In the genomic region with DNA sequence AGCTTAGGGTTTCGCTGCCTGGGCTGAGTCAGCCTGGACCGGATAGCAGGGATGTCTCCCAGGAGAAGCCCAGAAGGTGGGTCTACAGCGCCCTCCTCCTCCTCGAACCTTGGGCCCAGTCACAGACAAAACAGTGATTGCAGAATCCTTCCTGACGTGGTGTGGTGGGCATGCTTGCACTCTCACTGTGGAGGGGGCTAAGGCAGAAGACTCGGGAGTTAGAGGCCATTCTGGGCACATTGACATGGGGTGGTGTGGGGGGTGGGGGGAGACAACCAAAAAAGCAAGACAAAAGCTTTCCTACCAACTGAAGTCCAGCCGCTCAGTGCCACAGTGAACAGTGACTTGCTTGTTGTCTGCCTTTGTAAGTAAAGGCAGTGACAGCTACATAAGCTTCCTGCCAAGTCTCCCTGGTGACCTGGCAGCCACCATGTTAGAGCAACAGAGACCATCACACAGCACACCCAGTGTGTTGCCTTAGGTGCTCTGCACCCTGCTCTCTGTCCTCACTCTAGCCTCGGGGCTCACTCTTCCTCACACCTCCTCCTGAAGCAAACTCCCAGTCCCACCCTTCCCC, we compare ENCODE assay signal across 20 mouse cellular contexts. TPM values are rescaled to one million over a fixed set of nuclear protein-coding genes. Genes with fewer than 3 reads are reported as not detected.
A peak's percentile ranks its signal among the peaks of the same experiment; 100 is the strongest.
DNase-seq lines count a peak whose midpoint lies in the region; ATAC-seq and TF ChIP-seq lines count a peak whose summit lies in the region.
"Had no signal": no experiment of that assay in that cellular context is flagged by ENCODE, and none has a peak within 500 bp of the region (broad histone marks: within the 10 kb centered on the region; RNA-seq: fewer than 3 reads in every experiment).

No protein-coding gene starts in this region.

- TF ChIP-seq POLR2A in brain, embryonic 14.5 days (IDR thresholded peaks at IDR 0.05; ENCODE audit: borderline replicate concordance, extremely low read depth, insufficient read depth, insufficient read length, poor library complexity, severe bottlenecking), result no peak

- ATAC-seq in forebrain, postnatal 0 days, result peak; percentile 79
- ATAC-seq in forebrain, embryonic 15.5 days (replicated peaks), result no peak
- ATAC-seq in midbrain, embryonic 15.5 days (replicated peaks), result peak; percentile 73

- no peak overlapping the region for H3K4me3 ChIP-seq in forebrain, postnatal 0 days (ENCODE audit: low read depth, low read length)
- no peak overlapping the region for H3K4me3 ChIP-seq in forebrain, embryonic 15.5 days
- no peak overlapping the region for H3K4me3 ChIP-seq in midbrain, embryonic 15.5 days
- H3K4me3 ChIP-seq: forebrain, embryonic 12.5 days; left cerebral cortex, adult 2 months; limb, embryonic 12.5 days; liver, embryonic 13.5 days; lung, embryonic 15.5 days had no signal

- H3K9me3 ChIP-seq in forebrain, postnatal 0 days (ENCODE audit: low read length), result no peaks in the 10 kb centered on the region
- H3K9me3 ChIP-seq in forebrain, embryonic 15.5 days, result no peaks in the 10 kb centered on the region
- no peaks in the 10 kb centered on the region for H3K9me3 ChIP-seq in midbrain, embryonic 15.5 days
- H3K9me3 ChIP-seq: forebrain, embryonic 12.5 days; limb, embryonic 12.5 days; liver, embryonic 13.5 days; lung, embryonic 15.5 days had no signal

- 0 out of 2 replicates have a peak, but pooled peaks cover under 1% of the 10 kb centered on the region for H3K4me1 ChIP-seq in forebrain, postnatal 0 days (ENCODE audit: insufficient read depth)
- H3K4me1 ChIP-seq in forebrain, embryonic 15.5 days, result peaks cover 5% of the 10 kb centered on the region
- peaks cover 5% of the 10 kb centered on the region for H3K4me1 ChIP-seq in midbrain, embryonic 15.5 days
- H3K4me1 ChIP-seq: limb, embryonic 12.5 days had no signal

- H3K9ac ChIP-seq in forebrain, postnatal 0 days, result no peak overlapping the region
- no peak overlapping the region for H3K9ac ChIP-seq in forebrain, embryonic 15.5 days (replicated peaks)
- no peak overlapping the region for H3K9ac ChIP-seq in midbrain, embryonic 15.5 days
- H3K9ac ChIP-seq: forebrain, embryonic 12.5 days; limb, embryonic 12.5 days; liver, embryonic 13.5 days; lung, embryonic 15.5 days had no signal

- DNase-seq in forebrain, postnatal 0 days, result peak; percentile 31
- peak; percentile 49 to 64 for DNase-seq in layer of hippocampus, adult 8-10 months (ENCODE audit: low spot score in 2 of 2)
- DNase-seq in layer of hippocampus, postnatal 36 days, result no peak
- peak; percentile 64 for DNase-seq in brain, embryonic 14.5 days (ENCODE audit: low read depth)
- no peak for DNase-seq in thymus, postnatal 10 days (ENCODE audit: low spot score in 2 of 2)
- DNase-seq in adrenal gland, adult 2 months, result no peak
- DNase-seq: adrenal gland, postnatal 10 days; B cell, adult 2 months; heart, postnatal 4 days; kidney, adult 18-20 months; kidney, postnatal 10 days; liver, embryonic 13.5 days; retina, postnatal 1 day; spleen, adult 18-20 months had no signal

- 79% methylated on average over 8 of the region's 8 CpGs for WGBS in forebrain, postnatal 0 days
- 86% methylated on average over 8 of the region's 8 CpGs for WGBS in forebrain, embryonic 15.5 days
- WGBS in midbrain, embryonic 15.5 days, result 86% methylated on average over 8 of the region's 8 CpGs

- no peak for TF ChIP-seq CTCF in forebrain, postnatal 0 days (IDR thresholded peaks at IDR 0.05; ENCODE audit: low read depth)
- no peak for TF ChIP-seq CTCF in brain, embryonic 14.5 days (IDR thresholded peaks at IDR 0.05; ENCODE audit: borderline replicate concordance, extremely low read depth, insufficient read depth, insufficient read length)

- H3K36me3 ChIP-seq in forebrain, postnatal 0 days (ENCODE audit: insufficient read depth), result peaks cover 75% of the 10 kb centered on the region
- peaks cover 83% of the 10 kb centered on the region for H3K36me3 ChIP-seq in forebrain, embryonic 15.5 days
- peaks cover 68% of the 10 kb centered on the region for H3K36me3 ChIP-seq in midbrain, embryonic 15.5 days (replicated peaks)

- no peak overlapping the region for H3K27ac ChIP-seq in forebrain, postnatal 0 days (ENCODE audit: low read depth, low read length)
- no peak overlapping the region for H3K27ac ChIP-seq in forebrain, embryonic 15.5 days (replicated peaks)
- 0 out of 2 replicates have a peak overlapping the region, but pooled peaks have one; percentile 33 for H3K27ac ChIP-seq in midbrain, embryonic 15.5 days
- H3K27ac ChIP-seq: forebrain, embryonic 12.5 days; left cerebral cortex, adult 2 months; limb, embryonic 12.5 days; liver, embryonic 13.5 days; lung, embryonic 15.5 days had no signal

- no peak overlapping the region for H3K4me2 ChIP-seq in forebrain, postnatal 0 days (ENCODE audit: low read depth)
- no peak overlapping the region for H3K4me2 ChIP-seq in forebrain, embryonic 15.5 days (replicated peaks)
- H3K4me2 ChIP-seq in midbrain, embryonic 15.5 days, result no peak overlapping the region
- H3K4me2 ChIP-seq: forebrain, embryonic 12.5 days; limb, embryonic 12.5 days; liver, embryonic 13.5 days; lung, embryonic 15.5 days had no signal

- no peaks in the 10 kb centered on the region for H3K27me3 ChIP-seq in forebrain, postnatal 0 days (ENCODE audit: insufficient read depth, low read length)
- H3K27me3 ChIP-seq in forebrain, embryonic 15.5 days, result no peaks in the 10 kb centered on the region
- no peaks in the 10 kb centered on the region for H3K27me3 ChIP-seq in midbrain, embryonic 15.5 days (replicated peaks)
- H3K27me3 ChIP-seq: forebrain, embryonic 12.5 days; limb, embryonic 12.5 days; liver, embryonic 13.5 days; lung, embryonic 15.5 days had no signal

RNA-seq across cellular contexts. Expression of gene Ttll3, which starts 4.6 kb away (rescaled TPM):
- 12.9 and 14.0 TPM in 2 replicates for total RNA-seq in forebrain, postnatal 0 days (2014; rRNA removed)
- 4.7 and 8.9 TPM in 2 replicates for polyA plus RNA-seq in forebrain, postnatal 0 days (2015; fragmentation: Nextera tagmentation; extraction: Ambion mirVana)
- polyA plus RNA-seq in forebrain, embryonic 15.5 days (2015; fragmentation: Nextera tagmentation; extraction: Ambion mirVana), result 7.6 and 8.1 TPM in 2 replicates
- 10 to 100 TPM; 17.2 to 21.6 (median 19.6) TPM for total RNA-seq in layer of hippocampus, adult 8-10 months (2022)
- 10 to 100 TPM; 17.8 to 19.3 TPM for total RNA-seq in layer of hippocampus, postnatal 36 days (2021)
- 23.1 and 25.5 TPM in 2 replicates for polyA plus RNA-seq in brain, embryonic 14.5 days (2012; rRNA removed)
- polyA plus RNA-seq in midbrain, embryonic 15.5 days (2015; fragmentation: Nextera tagmentation; extraction: Ambion mirVana), result 15.1 TPM in 2 replicates
- total RNA-seq in adrenal gland, adult 2 months (2021), result 1 to 10 TPM; 2.1 to 3.5 TPM
- 5.8 and 7.0 TPM in 2 replicates for polyA plus RNA-seq in adrenal gland, adult 2 months (2012; rRNA removed)

RNA-seq across cellular contexts. Expression of gene Arpc4, which starts 6.5 kb away (rescaled TPM):
- 219 and 226 TPM in 2 replicates for total RNA-seq in forebrain, postnatal 0 days (2014; rRNA removed)
- 564 and 565 TPM in 2 replicates for polyA plus RNA-seq in forebrain, postnatal 0 days (2015; fragmentation: Nextera tagmentation; extraction: Ambion mirVana)
- polyA plus RNA-seq in forebrain, embryonic 15.5 days (2015; fragmentation: Nextera tagmentation; extraction: Ambion mirVana), result 390 and 428 TPM in 2 replicates
- 100 to 1,000 TPM; 282 to 324 (median 303) TPM for total RNA-seq in layer of hippocampus, adult 8-10 months (2022)
- total RNA-seq in layer of hippocampus, postnatal 36 days (2021), result 100 to 1,000 TPM; 296 to 329 TPM
- 117 and 127 TPM in 2 replicates for polyA plus RNA-seq in brain, embryonic 14.5 days (2012; rRNA removed)
- 430 and 433 TPM in 2 replicates for polyA plus RNA-seq in midbrain, embryonic 15.5 days (2015; fragmentation: Nextera tagmentation; extraction: Ambion mirVana)
- 100 to 1,000 TPM; 175 to 211 TPM for total RNA-seq in adrenal gland, adult 2 months (2021)
- 61.0 and 62.3 TPM in 2 replicates for polyA plus RNA-seq in adrenal gland, adult 2 months (2012; rRNA removed)

RNA-seq across cellular contexts. Expression of gene Tada3, which starts 6.8 kb away (rescaled TPM):
- 28.5 and 34.7 TPM in 2 replicates for total RNA-seq in forebrain, postnatal 0 days (2014; rRNA removed)
- 69.1 and 84.4 TPM in 2 replicates for polyA plus RNA-seq in forebrain, postnatal 0 days (2015; fragmentation: Nextera tagmentation; extraction: Ambion mirVana)
- polyA plus RNA-seq in forebrain, embryonic 15.5 days (2015; fragmentation: Nextera tagmentation; extraction: Ambion mirVana), result 79.4 and 82.2 TPM in 2 replicates
- total RNA-seq in layer of hippocampus, adult 8-10 months (2022), result 10 to 100 TPM; 43.4 to 49.8 (median 47.7) TPM
- 10 to 100 TPM; 53.4 to 56.1 TPM for total RNA-seq in layer of hippocampus, postnatal 36 days (2021)
- 67.8 and 70.8 TPM in 2 replicates for polyA plus RNA-seq in brain, embryonic 14.5 days (2012; rRNA removed)
- 80.4 and 81.6 TPM in 2 replicates for polyA plus RNA-seq in midbrain, embryonic 15.5 days (2015; fragmentation: Nextera tagmentation; extraction: Ambion mirVana)
- 10 to 100 TPM; 35.1 to 47.0 TPM for total RNA-seq in adrenal gland, adult 2 months (2021)
- 32.4 and 34.5 TPM in 2 replicates for polyA plus RNA-seq in adrenal gland, adult 2 months (2012; rRNA removed)

RNA-seq across cellular contexts. Expression of gene Rpusd3, which starts 34.7 kb away (rescaled TPM):
- total RNA-seq in forebrain, postnatal 0 days (2014; rRNA removed), result 20.5 and 23.5 TPM in 2 replicates
- polyA plus RNA-seq in forebrain, postnatal 0 days (2015; fragmentation: Nextera tagmentation; extraction: Ambion mirVana), result 16.9 and 20.4 TPM in 2 replicates
- 14.8 and 23.3 TPM in 2 replicates for polyA plus RNA-seq in forebrain, embryonic 15.5 days (2015; fragmentation: Nextera tagmentation; extraction: Ambion mirVana)
- 10 to 100 TPM; 27.4 to 39.1 (median 35.2) TPM for total RNA-seq in layer of hippocampus, adult 8-10 months (2022)
- total RNA-seq in layer of hippocampus, postnatal 36 days (2021), result 10 to 100 TPM; 31.1 to 32.4 TPM
- polyA plus RNA-seq in brain, embryonic 14.5 days (2012; rRNA removed), result 27.6 and 50.7 TPM in 2 replicates
- 19.0 and 21.2 TPM in 2 replicates for polyA plus RNA-seq in midbrain, embryonic 15.5 days (2015; fragmentation: Nextera tagmentation; extraction: Ambion mirVana)
- total RNA-seq in adrenal gland, adult 2 months (2021), result 1 to 10 TPM; 9.1 to 9.2 TPM
- 65.5 and 102 TPM in 2 replicates for polyA plus RNA-seq in adrenal gland, adult 2 months (2012; rRNA removed)

RNA-seq across cellular contexts. Expression of gene Camk1, which starts 40.7 kb away (rescaled TPM):
- total RNA-seq in forebrain, postnatal 0 days (2014; rRNA removed), result 119 and 131 TPM in 2 replicates
- 107 and 118 TPM in 2 replicates for polyA plus RNA-seq in forebrain, postnatal 0 days (2015; fragmentation: Nextera tagmentation; extraction: Ambion mirVana)
- polyA plus RNA-seq in forebrain, embryonic 15.5 days (2015; fragmentation: Nextera tagmentation; extraction: Ambion mirVana), result 79.0 and 88.0 TPM in 2 replicates
- total RNA-seq in layer of hippocampus, adult 8-10 months (2022), result 10 to 100 TPM; 57.2 to 74.1 (median 63.7) TPM
- 10 to 100 TPM; 48.6 to 50.1 TPM for total RNA-seq in layer of hippocampus, postnatal 36 days (2021)
- 62.7 and 64.7 TPM in 2 replicates for polyA plus RNA-seq in brain, embryonic 14.5 days (2012; rRNA removed)
- polyA plus RNA-seq in midbrain, embryonic 15.5 days (2015; fragmentation: Nextera tagmentation; extraction: Ambion mirVana), result 117 and 124 TPM in 2 replicates
- 10 to 100 TPM; 49.0 to 58.3 TPM for total RNA-seq in adrenal gland, adult 2 months (2021)
- polyA plus RNA-seq in adrenal gland, adult 2 months (2012; rRNA removed), result 56.7 and 69.9 TPM in 2 replicates

Comparison
In these comparisons a context has a peak if more than half of its experiments do, and no peak if none do; other contexts are left out.
1. DNase-seq: peak in forebrain, postnatal 0 days (single experiment), layer of hippocampus, adult 8-10 months (2 of 2) and brain, embryonic 14.5 days (single experiment); none in layer of hippocampus, postnatal 36 days (0 of 2), thymus, postnatal 10 days (0 of 2) and adrenal gland, adult 2 months (single experiment).